Mouse (Mus musculus) heart, adult 2 months (tissue): ENCODE measurements at regions not wholly inside any gene's neighbourhood (a gene's known extent, or its start where the extent isn't known, plus 50 kb on each side); places are given as distances from the start of the nearest gene placed in this dataset.

Experiments used
- CTCF ChIP-seq: fragments of 200-600 bp; IDR thresholded peaks from 2 replicates; pipeline ENCODE4 v1.8.1; 2022; ENCODE audit warnings: antibody characterized with exemption, mild to moderate bottlenecking, moderate library complexity
- POLR2A ChIP-seq: fragments of 200-500 bp; IDR thresholded peaks from 2 replicates; pipeline ENCODE4 v1.6.1; 2011; ENCODE audit warnings: mild to moderate bottlenecking, low read depth, low read length, control low read depth; ENCODE audit not compliant: insufficient read depth

- TF ChIP-seq CTCF, result no peak
- TF ChIP-seq POLR2A, result no peak
Observed at GRCm38 (mm10) chr4:22124836-22125235, 193.7 kb downstream of the Faxc start.
